Mouse (Mus musculus) megakaryocyte progenitor cell, adult 5-6 weeks (primary cell): ENCODE data around the gene Sprr2f. TPM values are rescaled to one million over a fixed set of nuclear protein-coding genes. Genes with fewer than 3 reads are reported as not detected.

ENCODE experiments used
- ATAC-seq: replicated peaks from 2 replicates; pipeline ENCODE4 v1.8.0; 2016; ENCODE audit warnings: mild to moderate bottlenecking, moderate TSS enrichment, inconsistent platforms; ENCODE audit not compliant: poor library complexity
- total RNA-seq, 2 experiments: library from RNA; stranded (forward) in 1 of 2; stranded (reverse) in 1 of 2; fragments of 157-497, 149-512 nt in 1 of 2; fragments of 200-1000 nt in 1 of 2; gene quantifications; 2 replicates each; pipeline versions ENCODE4 v1.2.3 to v1.2.4; 2015 to 2017

The Sprr2f gene
- not detected in 2 replicates for total RNA-seq (2015)
- total RNA-seq (2017) = not detected in 2 replicates

- ATAC-seq = no peak
Observed at GRCm38 (mm10) chr3:92364887-92365286, at the start of gene Sprr2f. Sprr2f (plus strand) TSS chr3:92365187.

DNA sequence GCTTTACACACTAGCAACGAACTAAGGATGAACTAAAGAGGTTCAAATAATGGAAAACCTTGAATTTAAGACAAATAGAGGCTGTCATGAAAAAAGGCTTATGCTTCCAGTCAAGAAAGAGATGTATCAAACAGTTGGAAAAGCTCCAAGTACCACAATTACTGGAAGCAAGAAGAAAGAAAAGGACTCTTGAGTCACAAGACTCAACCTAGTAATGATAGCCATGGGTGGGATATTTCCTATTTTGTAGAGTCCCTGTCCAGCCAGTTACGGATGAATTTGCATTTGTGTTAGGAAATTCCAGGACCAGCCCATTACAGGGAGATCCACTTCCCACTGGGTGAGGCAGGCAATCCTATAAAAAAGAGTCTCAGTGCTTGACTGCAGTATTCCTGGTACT is 48.7 kb upstream of the Sprr2f start, which contains the start of gene Sprr2b:
TSS of gene Sprr2b (plus strand) at position 301 of the 400 bp plus-strand sequence.
- no peak for ATAC-seq

GRCm38 (mm10) chr3:92317384-92317783 is 47.6 kb upstream of the Sprr2f start:
- ATAC-seq = no peak

GRCm38 (mm10) chr3:92336278-92336677 is 28.7 kb upstream of the Sprr2f start:
- ATAC-seq = no peak

DNA sequence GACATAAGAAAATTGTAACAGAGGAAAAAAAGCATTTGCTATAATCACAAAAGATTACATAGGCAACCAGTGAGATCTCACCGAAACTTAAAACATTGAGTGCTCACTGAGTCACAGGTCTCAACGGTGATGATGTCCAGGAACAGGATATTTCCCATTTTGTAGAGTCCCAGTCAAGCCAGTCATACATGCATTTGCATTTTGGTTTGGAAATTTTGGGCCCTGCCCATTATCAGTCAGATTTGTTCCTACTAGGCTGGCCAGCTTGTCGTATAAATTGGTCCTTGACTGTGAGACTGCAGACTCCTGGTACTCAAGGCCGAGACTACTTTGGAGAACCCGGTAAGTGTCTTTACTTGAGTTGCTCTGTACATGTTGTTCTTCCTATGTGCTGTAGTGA is 26.1 kb upstream of the Sprr2f start, which contains the start of gene Sprr2d:
TSS of gene Sprr2d (plus strand) at position 301 of the 400 bp plus-strand sequence.
- ATAC-seq = no peak

GRCm38 (mm10) chr3:92351843-92352242 is 13.1 kb upstream of the Sprr2f start, which contains the start of gene Sprr2e:
Sprr2e (plus strand) TSS chr3:92352143.
- no peak for ATAC-seq

DNA sequence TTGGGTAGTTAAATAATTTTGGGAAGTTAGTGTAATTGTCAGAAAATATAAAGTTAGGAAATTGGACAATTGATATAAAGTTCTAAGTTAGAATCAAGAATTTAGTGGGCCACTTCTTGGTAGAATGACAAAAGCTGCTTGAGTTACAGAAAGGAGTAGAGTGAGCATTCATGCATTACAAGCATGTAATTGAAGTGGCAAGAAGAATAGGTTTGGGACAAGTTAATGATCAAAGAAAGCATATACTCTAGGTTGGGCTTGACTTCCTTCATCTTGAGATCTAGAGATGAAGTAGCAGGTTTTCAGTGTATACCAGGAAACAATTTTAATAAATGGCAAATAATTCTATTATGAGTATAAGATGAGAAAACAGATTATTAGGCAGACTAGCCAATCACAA is 3.4 kb upstream of the Sprr2f start:
- no peak for ATAC-seq

GRCm38 (mm10) chr3:92373613-92374012 is 8.6 kb downstream of the Sprr2f start:
- no peak for ATAC-seq

- ATAC-seq = no peak
Observed at GRCm38 (mm10) chr3:92385385-92385784, 20.4 kb downstream of the Sprr2f start, which contains the start of gene Sprr2h. Sprr2h (plus strand) TSS chr3:92385685.

GRCm38 (mm10) chr3:92394301-92394700 is 29.3 kb downstream of the Sprr2f start:
- ATAC-seq = no peak

DNA sequence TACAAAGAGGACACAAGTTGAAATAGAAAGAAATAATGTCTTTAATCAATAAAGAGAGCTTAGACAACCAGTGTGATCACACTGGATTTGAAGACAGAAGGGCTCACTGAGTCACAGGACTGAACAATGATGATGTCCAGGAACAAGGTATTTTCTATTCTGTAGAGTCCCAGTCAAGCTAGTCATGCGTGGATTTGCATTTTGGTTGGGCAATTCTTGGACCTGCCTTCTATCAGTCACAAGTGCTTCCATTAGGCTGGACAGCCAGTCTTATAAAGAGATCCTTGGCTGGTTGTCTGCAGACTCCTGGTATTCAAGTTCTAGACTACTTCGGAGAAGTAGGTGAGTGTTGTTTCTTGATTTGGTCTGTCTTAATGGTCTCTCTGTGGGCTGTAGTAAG is 42.7 kb downstream of the Sprr2f start, which contains the start of gene Sprr2i:
TSS of gene Sprr2i (plus strand) at position 301 of the 400 bp plus-strand sequence.
- ATAC-seq = no peak

Other genes starting within 250 kb of the Sprr2f start
- gene Prr9, start 241.2 kb upstream of the Sprr2f start, total RNA-seq (2015) = not detected in 2 replicates
- gene Prr9, start 241.2 kb upstream of the Sprr2f start, total RNA-seq (2017) = not detected in 2 replicates
- not detected in 2 replicates for gene Lelp1, start 222.4 kb upstream of the Sprr2f start, total RNA-seq (2015)
- gene Lelp1, start 222.4 kb upstream of the Sprr2f start, total RNA-seq (2017) = not detected in 2 replicates
- gene Sprr2a1, start 149.4 kb upstream of the Sprr2f start, total RNA-seq (2015) = not detected in 2 replicates
- not detected in 2 replicates for gene Sprr2a1, start 149.4 kb upstream of the Sprr2f start, total RNA-seq (2017)
- gene Sprr2a2, start 149.3 kb upstream of the Sprr2f start, total RNA-seq (2015) = not detected in 2 replicates
- not detected in 2 replicates for gene Sprr2a2, start 149.3 kb upstream of the Sprr2f start, total RNA-seq (2017)
- not detected in 2 replicates for gene Sprr2a3, start 79.8 kb upstream of the Sprr2f start, total RNA-seq (2015)
- gene Sprr2a3, start 79.8 kb upstream of the Sprr2f start, total RNA-seq (2017) = not detected in 2 replicates
- not detected in 2 replicates for gene Sprr2b, start 48.6 kb upstream of the Sprr2f start, total RNA-seq (2015)
- gene Sprr2b, start 48.6 kb upstream of the Sprr2f start, total RNA-seq (2017) = not detected in 2 replicates
- gene Sprr2d, start 26.0 kb upstream of the Sprr2f start, total RNA-seq (2015) = not detected in 2 replicates
- gene Sprr2d, start 26.0 kb upstream of the Sprr2f start, total RNA-seq (2017) = not detected in 2 replicates
- not detected in 2 replicates for gene Sprr2e, start 13.0 kb upstream of the Sprr2f start, total RNA-seq (2015)
- gene Sprr2e, start 13.0 kb upstream of the Sprr2f start, total RNA-seq (2017) = not detected in 2 replicates
- gene Sprr2h, start 20.5 kb downstream of the Sprr2f start, total RNA-seq (2015) = not detected in 2 replicates
- not detected in 2 replicates for gene Sprr2h, start 20.5 kb downstream of the Sprr2f start, total RNA-seq (2017)
- gene Sprr2i, start 42.8 kb downstream of the Sprr2f start, total RNA-seq (2015) = not detected in 2 replicates
- not detected in 2 replicates for gene Sprr2i, start 42.8 kb downstream of the Sprr2f start, total RNA-seq (2017)
- gene Sprr2j-ps, start 52.9 kb downstream of the Sprr2f start, total RNA-seq (2015) = not detected in 2 replicates
- not detected in 2 replicates for gene Sprr2j-ps, start 52.9 kb downstream of the Sprr2f start, total RNA-seq (2017)
- gene Gm9774, start 64.2 kb downstream of the Sprr2f start, total RNA-seq (2015) = 9.5 and 12.2 TPM in 2 replicates
- 1.7 and 1.9 TPM in 2 replicates for gene Gm9774, start 64.2 kb downstream of the Sprr2f start, total RNA-seq (2017)
- gene Sprr2k, start 67.4 kb downstream of the Sprr2f start, total RNA-seq (2015) = not detected in 2 replicates
- gene Sprr2k, start 67.4 kb downstream of the Sprr2f start, total RNA-seq (2017) = not detected in 2 replicates
- gene Sprr1b, start 73.6 kb downstream of the Sprr2f start, total RNA-seq (2015) = not detected in 2 replicates
- not detected in 2 replicates for gene Sprr1b, start 73.6 kb downstream of the Sprr2f start, total RNA-seq (2017)
- gene Sprr3, start 93.5 kb downstream of the Sprr2f start, total RNA-seq (2015) = not detected in 2 replicates
- not detected in 2 replicates for gene Sprr3, start 93.5 kb downstream of the Sprr2f start, total RNA-seq (2017)
- gene Sprr1a, start 120.7 kb downstream of the Sprr2f start, total RNA-seq (2015) = not detected in 2 replicates
- not detected in 2 replicates for gene Sprr1a, start 120.7 kb downstream of the Sprr2f start, total RNA-seq (2017)
- gene Sprr4, start 135.3 kb downstream of the Sprr2f start, total RNA-seq (2015) = not detected in 2 replicates
- not detected in 2 replicates for gene Sprr4, start 135.3 kb downstream of the Sprr2f start, total RNA-seq (2017)
- gene 2310046K23Rik, start 169.3 kb downstream of the Sprr2f start, total RNA-seq (2015) = not detected in 2 replicates
- gene 2310046K23Rik, start 169.3 kb downstream of the Sprr2f start, total RNA-seq (2017) = not detected in 2 replicates
- 0.22 TPM in 1 of 2 replicates, not detected in the other for gene Ivl, start 208.5 kb downstream of the Sprr2f start, total RNA-seq (2015)
- gene Ivl, start 208.5 kb downstream of the Sprr2f start, total RNA-seq (2017) = 0.27 TPM in 1 of 2 replicates, not detected in the other
- gene Smcp, start 223.8 kb downstream of the Sprr2f start, total RNA-seq (2015) = not detected in 2 replicates
- not detected in 2 replicates for gene Smcp, start 223.8 kb downstream of the Sprr2f start, total RNA-seq (2017)
- not detected in 2 replicates for gene 2210017I01Rik, start 242.3 kb downstream of the Sprr2f start, total RNA-seq (2015)
- gene 2210017I01Rik, start 242.3 kb downstream of the Sprr2f start, total RNA-seq (2017) = not detected in 2 replicates